Mouse (Mus musculus) urinary bladder, postnatal 36 days (tissue): ENCODE measurements around the gene Epha7.

Source experiments
- DNase-seq, 2 experiments: peaks; one replicate each; pipeline ENCODE4 v3.0.0; 2022; ENCODE audit warnings: low spot score in 2 of 2, mixed read lengths in 1 of 2

Gene Epha7

DNA sequence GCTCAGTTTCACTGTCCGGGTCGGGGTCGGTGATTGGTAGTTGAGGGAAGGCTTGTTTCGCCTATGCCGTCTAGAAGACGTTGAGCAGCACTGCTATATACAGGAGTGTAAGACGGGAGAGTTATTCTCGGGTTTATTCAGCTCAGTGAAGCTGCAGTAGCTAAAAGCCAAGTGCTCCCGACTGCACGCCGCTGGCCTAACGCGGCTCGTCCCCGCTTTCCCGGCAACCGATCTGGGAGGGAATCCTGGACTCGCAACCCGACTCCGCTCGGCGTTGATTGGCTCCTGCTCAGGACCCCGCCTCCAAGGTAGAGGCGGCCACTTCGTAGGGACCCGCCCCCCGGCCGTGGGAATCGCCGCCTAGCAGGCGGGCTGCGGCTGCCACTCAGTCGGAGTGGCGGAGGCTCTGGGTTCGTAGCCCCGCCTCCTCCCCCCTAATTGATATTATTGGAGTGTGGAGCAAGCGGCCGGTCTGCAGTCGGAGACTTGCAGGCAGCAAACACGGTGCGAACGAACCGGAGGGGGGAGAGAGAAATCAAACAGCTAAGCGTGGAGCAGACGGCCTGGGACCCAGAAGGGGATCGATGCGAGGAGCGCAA is at the start of gene Epha7:
Gene Epha7 (plus strand): TSS at position 441 of the 599 bp plus-strand sequence.
- peak; percentile 95 to 97 for DNase-seq

- no peak for DNase-seq
These were observed 29.0 kb upstream of the Epha7 start for GRCm38 (mm10) chr4:28783961-28784360.

DNA sequence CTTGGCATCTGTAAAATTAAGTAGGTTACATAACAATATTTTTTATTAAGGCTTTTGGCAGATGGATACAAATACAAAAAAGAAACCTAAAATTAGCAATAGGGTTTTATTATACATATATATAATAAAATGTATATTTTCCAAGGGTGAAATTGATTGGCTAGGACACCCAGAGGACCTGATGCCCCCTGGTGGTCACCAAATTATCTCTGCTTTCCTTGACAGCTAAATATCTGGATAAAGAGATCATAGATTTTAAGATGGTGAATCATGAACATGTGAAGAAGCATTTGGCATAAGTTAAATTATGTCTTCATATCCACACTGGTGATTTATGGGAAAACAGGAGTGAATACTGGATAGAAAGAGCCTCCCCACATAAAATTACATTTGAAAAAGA is 4.1 kb upstream of the Epha7 start:
- no peak for DNase-seq

DNA sequence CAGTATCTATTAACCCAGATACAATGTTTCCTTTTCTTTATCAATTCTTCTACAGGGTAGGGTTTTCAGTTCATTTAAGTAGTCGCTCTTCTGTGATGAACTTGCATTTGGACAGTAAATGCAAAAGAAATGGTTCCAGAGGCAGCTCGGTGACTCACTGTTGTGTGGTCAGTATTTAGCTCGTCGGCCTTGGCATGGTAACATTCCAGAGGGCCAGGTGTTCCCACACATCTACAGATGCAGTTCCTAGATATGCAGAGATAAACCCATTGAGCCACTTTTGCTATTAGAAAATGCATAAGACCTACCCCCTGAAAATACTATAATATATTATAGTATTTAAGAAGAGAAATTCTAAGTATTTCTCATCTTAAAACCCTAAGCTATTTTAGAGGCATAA is 3.2 kb upstream of the Epha7 start:
- DNase-seq: no peak

- peak; percentile 13 to 18 for DNase-seq
These were observed 882 bp downstream of the Epha7 start for GRCm38 (mm10) chr4:28813551-28814475.

DNA sequence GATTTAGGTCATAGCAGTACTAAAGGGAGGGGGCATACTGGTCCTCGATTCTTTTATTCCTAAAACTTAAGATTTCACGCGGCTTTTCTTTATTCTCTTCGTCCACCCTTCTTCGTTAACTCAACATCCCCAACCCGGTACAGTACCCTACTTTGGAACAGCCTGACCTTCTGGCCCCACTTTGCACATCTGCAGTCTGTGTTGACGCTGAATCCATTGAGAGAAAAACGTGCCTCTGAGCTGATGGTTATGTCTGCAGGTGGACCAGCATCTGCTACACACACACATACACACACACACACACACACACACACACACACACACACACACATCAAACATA is 1.5 kb downstream of the Epha7 start:
- DNase-seq: peak in 1 of 2 experiments; percentile 0

DNA sequence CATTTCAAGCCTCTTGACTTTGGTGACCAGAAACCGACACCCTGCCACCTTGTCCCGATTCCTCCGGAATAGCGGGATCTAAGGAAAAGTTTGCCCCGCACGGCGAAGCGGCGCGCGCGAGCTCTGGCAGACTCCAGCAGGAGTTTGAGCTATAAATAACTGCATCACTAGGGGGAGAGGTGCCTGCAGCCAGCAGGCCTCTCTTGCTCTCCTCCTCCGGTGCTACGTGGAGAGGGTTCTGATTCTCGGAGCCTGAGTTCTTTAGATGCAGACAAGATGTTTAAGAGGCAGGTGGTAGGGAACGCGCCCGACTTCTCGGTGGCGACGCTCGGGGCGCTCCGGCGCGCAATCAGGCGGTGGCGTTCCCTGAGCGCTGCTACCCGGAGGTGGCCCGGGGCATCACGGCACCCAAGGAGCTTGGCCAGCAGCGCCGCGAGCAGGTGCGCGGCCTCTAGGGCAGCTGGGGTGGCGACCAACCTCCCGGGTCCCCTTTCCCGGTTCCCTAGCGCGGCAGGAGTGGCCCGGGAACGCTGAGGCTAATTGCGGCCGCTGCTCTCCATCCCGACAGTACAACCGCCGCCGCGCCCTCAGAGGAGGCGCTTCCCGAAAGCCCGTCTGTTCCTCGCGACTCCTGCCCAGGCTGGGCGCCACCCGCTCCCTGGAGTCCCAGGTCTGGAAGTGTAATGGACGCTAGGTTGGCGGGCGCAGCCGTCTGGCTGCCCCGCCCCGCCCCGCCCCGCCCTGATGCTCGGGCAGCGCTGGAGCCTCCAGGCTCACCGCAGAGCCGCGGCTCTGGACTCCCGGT is 2.1 kb downstream of the Epha7 start:
- DNase-seq: peak; percentile 15 to 31

DNA sequence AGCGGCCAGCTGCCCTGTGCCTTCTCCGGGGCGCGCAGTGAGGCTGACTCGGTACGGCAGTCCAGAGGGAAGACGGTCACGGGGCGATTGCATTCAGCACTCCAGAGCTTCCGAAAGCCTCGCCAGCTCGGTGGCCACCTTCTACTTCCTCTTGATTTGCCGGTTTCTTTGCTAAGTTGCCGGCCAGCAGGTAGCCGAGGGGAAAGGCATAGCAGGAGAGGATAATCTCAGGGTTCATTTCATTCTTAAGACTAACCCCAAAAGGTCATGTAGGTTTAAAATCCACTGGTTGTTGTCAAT is 2.6 kb downstream of the Epha7 start:
- no peak for DNase-seq

DNA sequence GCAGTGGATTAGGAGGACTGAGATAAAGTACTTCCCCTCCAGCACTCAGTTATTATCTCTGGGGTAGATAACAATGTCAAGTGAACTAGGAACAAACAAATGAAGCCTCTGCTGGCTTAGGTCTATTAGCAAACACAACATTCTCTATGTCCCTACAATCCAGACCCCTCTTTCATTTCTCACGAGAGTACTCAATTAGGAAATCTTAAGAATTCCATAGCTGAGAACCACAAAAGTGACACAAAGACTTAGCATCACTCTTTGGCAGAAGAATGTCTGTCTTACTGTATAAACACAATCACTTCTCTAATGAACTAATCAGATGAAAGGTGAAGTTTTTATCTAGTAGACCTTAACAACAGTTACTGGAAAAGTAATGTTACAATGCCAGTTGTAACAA is 10.7 kb downstream of the Epha7 start:
- DNase-seq: no peak

- DNase-seq: no peak
These were observed 11.7 kb downstream of the Epha7 start for GRCm38 (mm10) chr4:28824616-28825015.

DNA sequence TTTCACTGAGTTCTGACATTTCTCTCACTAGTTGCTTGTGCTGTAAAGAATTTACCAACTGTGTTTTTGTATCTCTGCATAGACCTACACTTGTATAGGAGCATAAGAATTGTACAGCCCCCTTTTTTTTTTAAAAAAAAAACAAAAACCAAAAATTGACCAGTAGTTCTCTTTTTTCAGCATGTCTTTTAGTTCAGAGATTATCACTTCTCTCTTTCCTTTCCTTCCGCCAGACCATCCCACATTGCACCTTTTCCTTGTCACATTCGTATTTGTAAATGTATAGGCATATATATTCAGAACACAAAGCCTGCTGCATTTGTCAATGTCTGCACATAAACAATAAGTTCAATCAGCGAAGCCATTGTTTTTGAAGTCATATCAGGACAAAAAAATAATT is 24.7 kb downstream of the Epha7 start:
- no peak for DNase-seq

DNA sequence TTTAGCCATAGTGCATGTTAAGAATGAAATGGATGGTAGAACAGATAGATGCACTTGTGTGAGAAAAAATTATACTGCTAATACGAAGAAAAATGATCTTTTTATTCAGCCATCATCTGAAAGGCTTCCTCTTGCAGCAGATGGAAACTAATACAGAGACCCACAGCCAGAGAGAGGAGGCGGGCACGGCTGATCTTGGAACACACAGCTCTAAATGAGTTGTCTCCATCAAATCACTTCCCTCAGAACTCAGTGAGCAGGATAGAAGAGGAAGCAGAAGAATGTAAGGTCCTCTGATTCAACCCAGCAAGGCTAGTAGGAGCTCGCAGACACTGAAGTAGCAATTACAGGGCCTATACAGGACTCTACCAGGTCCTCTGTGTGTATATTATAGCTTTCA is 33.4 kb downstream of the Epha7 start:
- no peak for DNase-seq

- DNase-seq: no peak
These were observed 37.5 kb downstream of the Epha7 start for GRCm38 (mm10) chr4:28850388-28850787.

DNA sequence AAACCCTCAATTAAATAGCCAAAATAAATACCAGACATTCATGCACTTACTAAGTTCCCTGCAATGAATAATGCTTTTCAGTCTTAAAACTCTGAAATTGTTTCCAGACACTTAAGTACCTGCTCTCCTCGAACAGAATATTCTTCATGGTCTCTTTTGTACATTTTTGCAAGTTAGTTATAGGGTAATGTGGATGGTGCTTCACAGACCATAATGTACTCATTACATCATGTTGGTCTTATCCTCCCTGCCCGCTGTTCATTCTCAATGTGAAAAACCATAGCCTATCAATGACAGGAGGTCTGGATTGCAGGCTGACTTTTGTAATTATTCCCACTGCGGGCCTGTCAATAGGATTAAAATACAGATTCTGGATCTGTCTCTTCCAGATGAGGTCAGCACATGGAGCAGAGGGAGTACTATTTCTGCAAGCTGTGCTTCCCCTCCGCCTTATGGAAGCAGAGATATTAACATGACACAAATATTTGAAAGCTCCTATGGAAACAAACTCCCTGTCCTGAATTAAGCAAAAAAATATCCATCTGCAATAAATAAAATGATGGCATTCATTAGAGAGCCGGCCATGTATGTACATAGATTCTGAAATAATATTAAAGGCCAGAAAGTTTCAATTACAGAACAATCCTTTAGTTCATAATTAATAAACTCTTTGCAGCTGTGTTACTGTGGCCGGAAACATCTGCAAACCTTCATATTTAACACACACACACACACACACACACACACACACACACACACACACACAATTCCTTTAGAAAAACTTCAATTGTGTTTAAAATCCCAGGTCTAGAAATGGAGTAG is 50.1 kb downstream of the Epha7 start:
- no peak for DNase-seq

DNA sequence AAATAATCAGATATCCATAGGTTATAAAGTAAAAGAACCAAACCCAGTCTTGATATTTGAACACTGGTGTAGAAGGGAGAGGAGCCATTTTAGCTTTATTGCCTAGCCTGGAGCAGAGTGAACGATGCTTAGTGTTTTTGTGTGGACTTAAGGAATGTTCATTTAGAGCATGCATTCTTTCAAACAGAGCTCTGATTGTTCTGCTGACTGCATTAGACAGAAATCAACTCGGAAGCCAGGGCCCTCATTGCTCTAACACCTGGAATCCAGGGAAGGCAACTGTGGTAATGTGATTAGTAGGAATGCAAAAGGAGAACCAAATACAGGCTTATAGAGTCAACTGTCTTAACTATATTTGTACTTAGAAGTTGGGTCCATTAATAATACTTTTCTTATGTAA is 53.5 kb downstream of the Epha7 start:
- DNase-seq: no peak

DNA sequence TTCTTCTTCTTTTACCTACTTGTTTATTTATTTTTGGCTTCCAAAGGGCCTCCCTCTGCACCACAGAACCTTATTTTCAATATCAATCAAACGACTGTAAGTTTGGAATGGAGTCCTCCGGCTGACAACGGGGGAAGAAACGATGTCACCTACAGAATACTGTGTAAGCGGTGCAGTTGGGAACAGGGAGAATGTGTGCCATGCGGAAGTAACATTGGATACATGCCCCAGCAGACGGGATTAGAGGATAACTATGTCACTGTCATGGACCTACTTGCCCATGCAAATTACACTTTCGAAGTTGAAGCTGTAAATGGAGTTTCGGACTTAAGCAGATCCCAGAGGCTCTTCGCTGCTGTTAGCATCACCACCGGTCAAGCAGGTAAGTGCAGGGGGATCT is 58.7 kb downstream of the Epha7 start:
- DNase-seq: no peak

- no peak for DNase-seq
These were observed 68.5 kb downstream of the Epha7 start for GRCm38 (mm10) chr4:28881271-28882044.

DNA sequence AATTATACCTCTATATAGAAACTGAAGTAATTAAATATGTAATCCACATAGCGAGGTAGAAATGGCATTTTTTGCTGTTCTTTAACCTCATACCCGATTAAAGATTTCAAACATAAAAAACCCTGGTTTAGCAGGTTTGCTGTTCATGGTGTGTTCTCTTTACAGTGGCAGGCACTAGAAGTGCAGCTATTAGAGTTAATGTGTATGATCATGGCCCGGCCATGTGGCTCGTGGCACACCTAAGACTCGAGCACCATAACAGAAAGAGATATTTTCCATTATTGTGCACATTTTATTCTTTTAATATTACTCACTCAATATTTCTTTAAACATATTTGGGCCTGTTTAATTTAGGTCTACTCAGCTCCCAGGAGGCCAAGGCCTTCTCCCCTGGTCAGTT is 76.7 kb downstream of the Epha7 start:
- no peak for DNase-seq

DNA sequence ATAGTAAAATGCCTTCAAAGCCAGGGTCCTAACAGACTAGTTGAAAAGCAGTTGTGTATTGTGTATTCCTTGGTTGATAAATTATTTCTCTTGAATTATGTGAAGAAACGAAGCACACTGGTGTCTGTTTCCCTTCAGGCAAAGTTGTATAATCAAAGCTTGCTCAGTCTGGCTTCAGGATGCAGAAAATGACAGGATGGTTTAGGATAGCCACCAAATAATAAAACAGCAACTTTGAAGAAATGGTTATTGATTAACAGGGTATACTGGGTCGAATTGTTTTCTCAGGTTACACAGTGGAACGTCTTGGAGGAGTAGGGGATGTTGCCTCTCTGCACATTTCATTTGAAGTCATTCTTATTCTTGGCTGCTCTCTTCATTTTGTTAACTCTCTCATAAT is 77.2 kb downstream of the Epha7 start:
- DNase-seq: no peak

DNA sequence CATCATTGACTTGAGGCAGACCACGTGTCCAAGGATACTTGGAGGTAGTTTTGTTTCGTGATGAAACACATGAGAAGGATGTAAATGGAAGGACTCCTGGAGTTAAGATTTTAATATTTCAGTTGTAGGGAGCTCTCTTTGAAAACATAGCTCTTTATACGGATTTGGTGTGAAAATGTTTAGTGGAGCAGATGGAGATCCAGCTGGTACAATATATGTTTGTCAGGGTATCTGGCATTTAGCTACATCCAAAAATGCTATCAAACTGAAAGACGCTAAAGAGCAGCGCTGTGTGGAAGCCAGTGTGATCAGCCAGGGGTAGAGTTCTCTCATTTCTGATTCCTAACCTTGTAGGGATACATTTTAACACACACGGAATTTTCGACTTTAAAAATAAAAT is 82.5 kb downstream of the Epha7 start:
- DNase-seq: no peak

GRCm38 (mm10) chr4:28899373-28899772 is 86.4 kb downstream of the Epha7 start:
- no peak for DNase-seq
